Mouse (Mus musculus) B cell, adult 2 months (primary cell): ENCODE results near the gene Hao1.

Experiments
- DNase-seq, 2 experiments: peaks; one replicate each; pipeline ENCODE4 v3.0.0; 2022

The Hao1 gene

DNA sequence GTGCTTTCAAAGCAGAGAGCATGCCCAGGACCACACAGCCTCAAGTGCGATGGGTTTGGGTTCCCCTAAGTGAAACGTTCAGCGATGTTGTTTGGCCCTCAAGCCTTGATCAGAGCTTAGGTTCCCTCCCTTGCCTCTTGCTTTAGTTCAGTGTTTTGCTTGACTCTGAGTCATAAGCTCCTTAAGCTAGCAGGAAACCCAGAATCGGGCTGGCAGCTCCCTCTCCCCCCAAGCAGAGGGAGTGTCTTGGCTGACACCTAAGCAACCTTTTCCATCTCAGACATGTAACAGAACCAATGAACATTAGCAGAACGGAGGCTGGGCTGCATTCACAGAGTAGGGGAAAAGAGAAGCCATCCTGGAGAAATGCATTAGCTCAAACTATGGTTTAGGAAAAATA is 93.3 kb downstream of the Hao1 start:
- DNase-seq = no peak

DNA sequence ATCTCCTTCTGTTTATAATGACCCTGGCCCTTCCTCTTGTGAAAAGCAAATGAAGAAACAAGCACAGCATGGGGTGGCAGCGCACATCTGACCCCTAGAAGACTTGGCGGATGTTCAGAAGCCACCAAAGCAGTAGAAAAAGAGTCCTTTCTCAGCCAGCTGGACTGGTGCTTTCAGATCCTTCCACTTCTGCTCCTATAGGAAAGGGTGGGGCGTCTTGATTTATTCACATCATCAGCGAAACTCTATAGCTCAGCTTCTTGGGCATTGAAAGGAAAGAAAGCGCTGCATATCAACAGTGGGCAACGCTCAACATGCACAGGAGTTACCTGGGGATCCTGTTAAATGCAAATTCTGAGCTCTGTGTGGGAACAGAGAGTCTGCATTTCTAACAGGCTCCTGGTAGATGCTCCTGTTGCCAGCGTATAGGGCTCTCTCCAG is 98.1 kb downstream of the Hao1 start:
- DNase-seq = no peak

- no peak for DNase-seq
These were observed 101.4 kb downstream of the Hao1 start for GRCm38 (mm10) chr2:134452748-134453147.

- no peak for DNase-seq
These were observed 103.2 kb downstream of the Hao1 start for GRCm38 (mm10) chr2:134450976-134451375.
